Mouse (Mus musculus): ENCODE results near the gene Ing1. TPM values are rescaled to one million over a fixed set of nuclear protein-coding genes. Genes with fewer than 3 reads are reported as not detected.
"Not testable (repeated sequence)": the region's sequence is repeated elsewhere in the genome, so short reads cannot be mapped to it uniquely, and the experiment has no call there.

Ing1 gene
- total RNA-seq, 2 experiments from 2014 or later: 42.9 to 47.4 TPM

- peak; percentile 77 for ATAC-seq (ENCODE audit: poor library complexity, severe bottlenecking)
Measured at GRCm38 (mm10) chr8:11550281-11550948, 5.0 kb upstream of the Ing1 start, which contains the start of gene Cars2. TSS of gene Cars2 (minus strand) at chr8:11550783.

- ATAC-seq (ENCODE audit: poor library complexity, severe bottlenecking): not testable (repeated sequence)
Measured at GRCm38 (mm10) chr8:11551497-11551896, 3.9 kb upstream of the Ing1 start.

DNA sequence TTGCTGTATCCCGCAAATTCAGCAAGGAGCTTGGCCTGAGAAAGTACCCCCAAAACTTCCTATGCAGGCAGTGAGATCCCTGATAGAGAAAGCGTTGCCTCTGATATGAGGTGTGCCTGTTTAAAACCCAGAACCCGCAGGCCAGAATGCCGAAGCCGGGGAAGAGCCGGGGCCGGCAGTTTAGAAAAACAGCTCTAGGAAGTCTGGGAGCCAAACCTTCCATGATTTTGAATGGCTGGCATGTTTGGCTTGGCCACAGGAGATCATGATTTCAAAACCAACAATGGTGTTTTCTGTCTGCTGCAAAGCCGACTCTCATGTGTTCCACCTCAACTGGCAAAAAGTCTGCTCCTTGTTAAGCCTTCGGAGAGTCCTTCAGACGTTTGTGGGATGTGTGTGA is 3.0 kb upstream of the Ing1 start:
- no peak for ATAC-seq (ENCODE audit: poor library complexity, severe bottlenecking)

DNA sequence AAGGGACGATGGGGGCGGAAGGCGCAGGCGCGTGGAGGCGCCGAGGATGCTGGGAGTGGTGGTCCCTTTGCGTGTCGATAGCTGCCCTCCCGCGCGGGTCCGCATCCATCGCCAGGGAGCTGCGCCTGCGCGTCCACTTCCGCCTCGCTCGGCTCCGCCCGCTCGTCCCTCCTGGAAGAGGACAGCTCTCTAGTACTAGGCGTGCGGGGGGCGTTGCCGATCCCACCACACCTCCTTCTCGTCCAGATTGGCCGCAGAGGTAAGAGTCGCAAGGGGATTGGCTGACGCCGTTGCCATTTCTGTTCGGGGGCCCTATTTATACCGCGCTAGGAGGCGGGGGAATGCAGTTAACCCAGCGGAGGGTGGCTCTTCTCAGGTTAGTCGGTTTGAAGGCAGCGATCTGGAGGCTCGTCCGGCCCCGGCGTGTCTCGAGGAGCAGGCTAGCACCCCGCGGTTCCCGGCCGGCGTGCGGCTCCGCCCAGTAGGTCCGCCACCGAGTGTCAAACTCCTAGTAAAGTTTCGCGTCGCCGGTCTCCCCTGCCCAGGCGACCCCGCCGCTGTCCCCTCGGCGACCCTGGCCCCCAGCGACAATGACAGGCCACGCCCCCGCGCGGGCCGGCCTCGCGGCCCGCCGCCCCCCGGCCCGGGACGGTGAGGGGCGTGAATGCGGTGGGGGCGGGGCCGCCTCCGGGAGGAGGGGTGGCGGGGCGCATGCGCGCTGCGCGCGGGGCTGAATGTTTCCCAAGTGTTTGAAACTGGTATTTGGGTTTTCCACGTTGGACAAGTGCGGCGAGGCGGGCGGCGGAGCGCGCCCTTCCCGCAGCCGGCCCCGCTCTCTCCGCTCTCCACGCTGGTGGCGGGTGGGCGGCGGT is 585 bp downstream of the Ing1 start:
- peak; percentile 57 for ATAC-seq (ENCODE audit: poor library complexity, severe bottlenecking)

DNA sequence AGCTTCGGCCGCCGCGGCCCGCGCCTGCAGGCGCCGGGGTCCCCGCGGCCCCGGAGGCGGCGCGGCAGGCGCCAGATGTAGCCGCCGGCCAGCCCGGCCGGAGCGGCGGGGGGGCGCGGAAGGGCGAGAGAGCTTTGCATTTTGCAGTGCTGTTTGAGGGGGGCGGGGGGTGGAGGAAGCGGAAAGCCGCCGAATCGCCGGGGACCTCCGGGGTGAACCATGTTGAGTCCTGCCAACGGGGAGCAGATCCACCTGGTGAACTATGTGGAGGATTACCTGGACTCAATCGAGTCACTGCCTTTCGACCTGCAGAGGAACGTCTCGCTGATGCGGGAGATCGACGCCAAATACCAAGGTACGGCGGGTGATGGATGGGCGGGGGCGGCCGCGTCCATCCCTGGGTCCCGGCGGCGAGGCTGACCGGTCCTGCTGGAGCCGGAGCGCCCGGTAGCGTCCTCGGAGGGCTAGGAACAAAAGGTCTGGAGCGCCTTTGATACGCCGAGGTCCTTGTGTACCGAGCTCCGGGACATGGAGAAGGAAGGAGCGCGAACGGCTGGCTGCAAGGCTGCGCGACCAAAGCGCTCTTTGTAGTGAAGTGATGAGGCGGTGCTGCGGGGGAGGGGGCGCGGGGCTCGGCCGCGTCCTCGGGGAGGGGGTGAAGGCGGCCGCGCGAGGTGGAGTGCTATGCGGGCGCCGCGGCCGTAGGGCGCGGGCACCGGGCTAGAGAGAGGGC is 1.5 kb downstream of the Ing1 start:
- ATAC-seq (ENCODE audit: poor library complexity, severe bottlenecking): no peak

DNA sequence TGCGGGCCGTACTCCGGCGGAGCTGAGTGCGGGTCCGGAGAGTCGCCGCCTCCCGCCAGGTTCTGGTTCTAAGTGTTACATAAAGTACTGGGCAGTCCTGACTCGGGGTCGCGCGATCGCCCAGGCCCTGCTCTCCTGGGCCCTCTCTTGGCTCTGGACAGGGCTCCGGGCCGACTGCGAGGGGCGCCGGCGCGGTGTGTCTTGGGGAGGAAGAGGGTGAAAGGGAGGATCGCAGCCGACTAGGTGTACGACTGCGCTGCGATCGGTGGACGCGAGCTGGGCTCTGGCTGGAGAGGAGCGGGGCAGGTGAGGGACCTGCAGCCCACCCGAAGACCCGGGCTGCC is 2.0 kb downstream of the Ing1 start:
- ATAC-seq (ENCODE audit: poor library complexity, severe bottlenecking): no peak

- peak; percentile 59 for ATAC-seq (ENCODE audit: poor library complexity, severe bottlenecking)
Measured at GRCm38 (mm10) chr8:11557768-11558629, 2.6 kb downstream of the Ing1 start.

GRCm38 (mm10) chr8:11559511-11559910 is 4.1 kb downstream of the Ing1 start:
- ATAC-seq (ENCODE audit: poor library complexity, severe bottlenecking): no peak

DNA sequence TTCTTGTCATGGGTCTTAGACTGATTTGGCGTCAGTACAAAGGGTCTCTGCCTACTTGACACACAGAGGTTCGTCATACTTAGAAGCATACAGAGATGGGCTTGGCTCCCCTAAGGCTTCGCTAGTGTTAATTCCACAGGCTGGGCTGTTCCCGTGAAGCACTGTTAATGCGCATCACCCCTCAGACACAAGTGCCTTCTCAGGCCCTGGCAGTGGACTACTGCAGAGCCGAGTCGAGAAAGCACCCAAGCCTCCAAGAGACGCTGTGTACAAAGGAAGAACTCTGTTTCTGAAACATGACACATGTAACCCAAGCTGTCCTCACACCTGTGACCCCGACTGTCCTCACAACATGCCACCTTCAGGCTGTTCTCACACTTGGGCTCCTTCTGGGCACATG is 4.8 kb downstream of the Ing1 start:
- no peak for ATAC-seq (ENCODE audit: poor library complexity, severe bottlenecking)

DNA sequence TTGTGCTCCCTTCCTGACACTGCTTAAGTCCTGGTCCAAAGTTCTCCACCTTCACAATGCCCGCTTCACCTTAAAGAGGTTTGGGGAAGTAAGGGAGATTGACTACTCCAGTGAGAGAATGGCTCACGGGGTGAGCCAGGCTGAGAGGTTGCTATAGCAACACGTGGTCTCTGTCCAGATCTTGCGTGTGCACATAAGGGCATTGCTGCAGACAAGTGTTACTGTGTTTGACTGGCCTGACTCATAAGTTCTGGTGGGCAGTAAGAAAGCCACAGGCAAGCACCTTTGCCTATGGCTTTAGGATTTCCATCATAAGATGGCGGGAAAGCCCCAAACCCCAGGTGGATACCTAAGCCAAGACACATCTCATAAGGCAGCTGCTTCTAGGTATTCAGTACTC is 8.9 kb downstream of the Ing1 start:
- peak; percentile 62 for ATAC-seq (ENCODE audit: poor library complexity, severe bottlenecking)

- no peak for ATAC-seq (ENCODE audit: poor library complexity, severe bottlenecking)
Measured at GRCm38 (mm10) chr8:11564721-11565120, 9.3 kb downstream of the Ing1 start.

DNA sequence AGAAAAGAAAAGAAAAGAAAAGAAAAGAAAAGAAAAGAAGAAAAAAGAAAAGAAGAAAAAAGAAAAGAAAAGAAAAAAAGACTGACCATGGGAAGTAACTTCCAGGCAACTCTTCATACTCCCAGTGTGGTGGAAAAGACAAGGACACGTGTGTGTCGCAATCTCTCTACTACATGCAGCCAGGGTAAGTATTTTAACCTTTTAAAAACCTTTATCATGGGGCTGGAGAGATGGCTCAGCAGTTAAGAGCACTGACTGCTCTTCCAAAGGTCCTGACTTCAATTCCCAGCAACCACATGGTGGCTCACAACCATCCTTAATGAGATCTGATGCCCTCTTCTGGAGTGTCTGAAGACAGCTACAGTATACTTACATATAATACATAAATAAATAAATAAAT is 12.8 kb downstream of the Ing1 start:
- not testable (repeated sequence) for ATAC-seq (ENCODE audit: poor library complexity, severe bottlenecking)

GRCm38 (mm10) chr8:11569260-11570097 is 14.1 kb downstream of the Ing1 start:
- no peak for ATAC-seq (ENCODE audit: poor library complexity, severe bottlenecking)

GRCm38 (mm10) chr8:11570742-11571141 is 15.4 kb downstream of the Ing1 start:
- no peak for ATAC-seq (ENCODE audit: poor library complexity, severe bottlenecking)

DNA sequence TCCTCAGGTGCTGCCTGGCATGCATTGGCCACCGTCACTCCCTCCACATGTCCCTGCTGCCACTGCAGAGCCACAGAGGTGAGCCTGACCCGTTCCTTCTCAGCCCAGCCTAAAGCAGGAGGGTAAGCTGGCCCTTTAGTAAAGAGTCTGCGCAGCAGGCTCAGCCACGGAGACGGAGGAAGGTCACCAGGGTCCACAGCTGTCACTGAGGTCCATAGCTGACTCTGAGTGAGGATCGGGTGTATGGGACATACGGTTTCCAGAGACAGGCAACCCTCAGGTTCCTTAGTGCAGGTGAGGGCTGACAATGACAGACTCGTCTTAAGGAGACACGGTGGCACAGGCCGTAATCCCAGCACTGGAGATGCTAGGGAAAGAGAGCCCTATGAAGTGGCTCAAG is 16.6 kb downstream of the Ing1 start:
- no peak for ATAC-seq (ENCODE audit: poor library complexity, severe bottlenecking)

GRCm38 (mm10) chr8:11572428-11572827 is 17.1 kb downstream of the Ing1 start:
- no peak for ATAC-seq (ENCODE audit: poor library complexity, severe bottlenecking)

DNA sequence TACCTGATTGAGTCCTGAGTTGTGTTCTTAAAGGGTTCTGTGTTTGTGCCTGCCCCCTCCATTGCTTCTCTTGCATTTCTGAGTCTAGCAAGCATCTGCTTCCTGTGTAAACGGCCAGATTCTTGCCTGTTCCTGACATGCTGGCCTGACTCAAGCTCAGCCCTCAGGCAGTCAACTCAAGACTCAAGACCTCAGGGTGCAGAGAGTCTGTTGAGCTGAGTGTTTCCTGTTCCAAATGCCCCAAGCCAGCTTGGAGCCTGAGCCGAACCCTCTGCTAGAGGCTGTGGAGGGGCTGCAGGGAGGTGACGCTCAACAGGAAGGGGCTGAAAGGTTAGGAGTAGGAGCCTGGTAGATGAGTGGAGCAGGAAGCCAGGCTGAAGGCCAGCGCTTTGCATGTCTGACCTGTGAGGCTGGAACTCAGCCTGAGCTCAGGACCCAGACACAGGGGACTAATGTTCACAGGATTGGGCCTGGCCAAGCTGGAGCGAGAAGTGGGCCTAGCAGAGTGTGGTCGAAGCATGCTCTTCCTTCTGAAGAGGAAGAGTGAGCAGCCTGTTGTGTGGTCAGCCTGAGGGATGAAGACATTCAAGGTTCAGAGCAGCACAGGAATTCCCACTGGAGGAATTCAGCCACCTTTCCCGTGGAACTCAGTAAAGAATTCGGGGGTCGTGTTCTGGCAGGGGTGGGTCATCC is 19.7 kb downstream of the Ing1 start:
- ATAC-seq (ENCODE audit: poor library complexity, severe bottlenecking): peak; percentile 50; the same call in 1 of the 2 replicates

DNA sequence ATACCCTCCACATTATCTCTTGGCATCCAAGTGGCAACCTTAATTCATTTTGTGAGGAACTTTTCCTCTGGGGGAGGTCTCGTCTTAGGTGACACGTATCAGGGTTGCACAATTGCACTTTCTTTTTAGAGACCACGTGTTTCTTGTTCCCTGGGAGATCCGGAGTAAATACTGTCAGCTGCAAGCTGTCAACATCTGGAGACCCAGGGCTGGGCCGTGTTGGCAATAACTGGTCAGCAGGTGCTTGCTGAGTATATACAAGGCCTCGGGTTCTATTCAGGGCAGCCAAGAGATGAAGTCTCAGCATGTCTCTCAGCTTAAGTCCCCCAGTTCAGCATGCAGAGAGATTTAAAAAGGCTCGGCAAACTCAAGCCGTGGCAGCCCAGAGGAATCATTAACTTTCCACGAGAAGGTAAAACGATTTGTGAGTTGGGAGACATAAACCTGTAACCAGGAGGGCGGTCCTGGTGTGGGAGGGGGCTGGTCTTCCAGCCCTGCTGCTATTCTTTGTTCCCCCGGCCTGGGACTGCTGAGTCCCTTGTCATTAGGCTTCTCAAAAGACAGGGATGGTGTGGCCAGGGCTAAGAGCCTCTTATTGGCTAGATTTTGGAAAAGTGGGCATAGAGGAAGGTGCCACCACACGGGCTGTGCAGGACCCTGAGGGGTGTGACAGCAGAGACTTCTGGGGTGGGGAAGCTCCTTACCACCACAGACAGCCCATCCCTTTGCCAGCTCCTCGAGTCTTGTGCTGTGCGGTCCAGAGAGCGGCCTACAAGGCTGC is 20.4 kb downstream of the Ing1 start:
- ATAC-seq (ENCODE audit: poor library complexity, severe bottlenecking): peak; percentile 60

All from megakaryocyte, adult 5-6 weeks (primary cell).